Mouse (Mus musculus) left cerebral cortex, adult 9 months (tissue): ENCODE data around the gene Ap5b1.

Experiments
- DNase-seq, 2 experiments: peaks; one replicate each; pipeline ENCODE4 v3.0.0; 2022; ENCODE audit warnings: low spot score in 2 of 2

Gene Ap5b1

DNA sequence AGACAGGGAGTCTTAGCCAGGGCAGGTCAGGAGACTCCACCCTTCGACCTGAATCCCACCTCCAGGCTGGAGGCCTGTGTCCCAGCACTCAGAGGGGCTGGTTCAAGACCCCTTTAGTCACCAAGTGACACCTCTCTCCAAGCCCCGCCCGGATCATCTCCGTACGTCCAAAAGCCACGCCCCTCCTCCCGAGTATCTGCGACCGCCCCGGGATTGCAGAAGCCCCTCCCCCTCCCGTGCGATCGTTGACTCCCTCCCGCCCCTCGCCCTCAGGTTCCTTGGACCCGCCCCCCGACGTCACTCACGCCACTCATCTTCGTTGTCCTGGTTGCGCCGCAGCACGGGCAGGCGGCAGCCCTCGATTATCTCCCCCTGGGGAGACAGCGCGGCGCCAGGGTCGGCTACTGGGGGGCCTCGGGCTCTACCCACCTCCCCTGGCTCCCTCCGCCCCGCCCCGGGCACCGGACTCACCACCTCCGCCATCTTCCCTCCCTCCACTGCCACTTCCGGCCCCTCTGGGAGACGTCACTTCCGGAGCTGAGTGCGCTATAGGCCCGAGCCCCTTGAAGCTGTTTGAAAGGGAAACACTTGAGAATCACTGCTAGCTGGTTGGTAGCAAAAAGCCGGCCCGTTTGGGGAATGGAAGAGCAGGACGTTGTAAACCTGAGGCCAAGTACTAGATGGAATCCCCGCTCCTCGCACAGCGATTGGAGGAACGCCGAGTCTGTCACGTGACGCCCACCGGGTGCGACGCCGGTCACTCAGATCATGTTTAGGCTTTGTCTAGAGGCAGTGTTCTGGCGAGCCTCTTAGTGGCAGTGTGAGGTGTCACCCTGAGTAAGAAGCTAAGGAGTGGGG is 42.0 kb downstream of the Ap5b1 start, which contains the start of gene Kat5:
Gene Kat5 (minus strand): TSS at position 691 of the 858 bp plus-strand sequence.
- peak; percentile 83 to 93 for DNase-seq

GRCm38 (mm10) chr19:5611973-5612372 is 44.1 kb downstream of the Ap5b1 start:
- DNase-seq = no peak

DNA sequence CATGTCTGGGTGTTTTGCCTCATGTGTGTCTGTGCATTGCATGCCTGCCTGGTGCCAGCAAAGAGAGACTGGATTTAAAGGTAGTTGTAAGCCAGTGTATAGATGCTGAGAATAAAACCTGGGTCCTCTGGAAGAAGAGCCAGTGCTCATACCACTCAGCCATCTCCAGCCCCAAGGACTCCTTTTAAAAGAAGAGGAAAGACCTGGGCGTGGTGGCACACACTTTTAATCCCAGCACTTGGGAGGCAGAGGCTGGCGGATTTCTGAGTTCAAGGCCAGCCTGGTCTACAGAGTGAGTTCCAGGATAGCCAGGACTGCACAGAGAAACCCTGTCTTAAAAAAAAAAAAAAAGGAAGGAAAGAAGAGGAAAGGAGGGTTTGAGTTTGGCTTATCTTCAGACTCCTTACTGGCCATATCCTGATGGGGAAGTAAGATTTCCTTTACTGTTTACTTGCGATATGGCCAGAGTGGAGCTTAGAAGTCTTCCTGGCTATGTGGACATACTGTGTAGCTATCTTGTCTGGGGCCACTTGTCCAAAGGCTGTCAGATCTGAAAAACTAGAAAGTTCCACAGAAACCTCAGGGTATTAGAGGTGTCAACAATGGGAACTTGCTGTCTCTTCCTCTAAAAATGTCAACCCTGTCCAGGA is 45.1 kb downstream of the Ap5b1 start:
- no peak for DNase-seq

DNA sequence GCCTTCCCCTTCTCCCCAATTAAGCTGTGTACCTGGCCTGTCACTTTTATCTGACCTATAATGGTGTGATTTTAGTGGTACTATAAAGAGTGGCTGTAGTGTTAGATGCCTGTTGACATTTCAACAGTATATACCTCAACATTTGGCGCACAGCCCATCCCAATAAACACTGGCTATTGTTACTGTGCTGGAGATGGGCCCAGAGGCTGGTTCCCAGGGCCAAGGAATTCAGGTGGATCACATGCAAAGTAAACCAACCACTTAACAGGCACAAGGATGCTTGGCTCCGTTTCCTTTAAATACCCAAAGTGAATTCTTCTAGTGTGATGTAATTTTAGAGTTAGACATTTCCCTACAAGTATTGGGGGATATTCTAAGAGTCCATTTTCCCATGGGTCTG is 47.1 kb downstream of the Ap5b1 start:
- DNase-seq = no peak

- DNase-seq = no peak
These were observed 52.2 kb downstream of the Ap5b1 start for GRCm38 (mm10) chr19:5620007-5620406.
